Mouse (Mus musculus) adrenal gland, postnatal 36 days (tissue): ENCODE results near the gene Olfr457. TPM values are rescaled to one million over a fixed set of nuclear protein-coding genes. Genes with fewer than 3 reads are reported as not detected.
"Not testable (repeated sequence)": the region's sequence is repeated elsewhere in the genome, so short reads cannot be mapped to it uniquely, and the experiment has no call there.

Experiments
- DNase-seq, 2 experiments: peaks; one replicate each; pipeline ENCODE4 v3.0.0; 2021; ENCODE audit warnings: mixed read lengths in 1 of 2
- long read RNA-seq, 2 experiments: library from polyadenylated mRNA; stranded (forward); transcript quantifications; one replicate each; pipeline ENCODE4 v2.0.0; 2021; ENCODE audit warnings: borderline sequencing depth in 2 of 2
- total RNA-seq, 2 experiments: library from RNA; stranded (reverse); gene quantifications; 2 replicates each; pipeline ENCODE4 v1.2.3; 2021

The Olfr457 gene
- total RNA-seq: not detected
- long read RNA-seq, experiment 1: 0 reads
- long read RNA-seq, experiment 2: 0 reads

DNA sequence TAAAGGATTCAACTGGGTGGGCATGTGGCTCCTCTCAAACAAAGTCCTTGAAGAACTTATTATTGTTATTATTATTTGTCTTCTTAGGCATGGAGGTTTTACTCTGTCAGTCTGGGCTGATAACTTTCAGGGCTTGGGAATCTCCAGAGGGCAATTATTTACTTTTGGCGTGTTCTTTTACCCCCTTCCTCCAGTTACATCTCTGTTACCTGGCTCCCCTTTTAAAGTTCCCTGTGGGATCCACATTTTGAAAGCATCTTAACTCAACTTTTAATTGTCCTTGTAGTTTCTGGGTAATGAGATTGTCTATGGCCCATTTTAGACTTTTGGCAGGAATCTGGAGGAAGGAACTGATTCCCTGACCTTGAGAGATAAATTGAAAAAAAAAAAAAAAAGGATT, at the start of gene Olfr457:
Gene Olfr457 (minus strand): TSS at position 101 of the 400 bp plus-strand sequence.
- no peak for DNase-seq

DNA sequence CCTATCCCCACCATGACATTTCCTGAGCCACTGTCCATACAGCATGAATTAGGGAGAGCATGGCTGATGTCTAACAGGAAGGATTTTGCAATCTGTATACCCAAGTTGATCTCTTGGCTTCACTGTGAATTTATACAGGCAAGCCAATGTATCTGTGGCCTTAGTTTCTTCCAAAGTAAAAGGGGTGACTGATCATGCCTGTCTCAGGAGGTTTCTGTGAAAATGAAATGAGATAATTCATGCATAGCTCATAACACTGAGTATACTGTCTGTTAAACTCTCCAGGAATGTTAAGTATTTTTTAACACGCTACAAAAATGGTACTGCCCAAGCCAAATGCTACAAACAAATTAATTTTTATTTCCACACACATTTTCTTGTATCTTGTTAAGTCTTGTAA, 37.3 kb upstream of the Olfr457 start:
- no peak for DNase-seq

DNA sequence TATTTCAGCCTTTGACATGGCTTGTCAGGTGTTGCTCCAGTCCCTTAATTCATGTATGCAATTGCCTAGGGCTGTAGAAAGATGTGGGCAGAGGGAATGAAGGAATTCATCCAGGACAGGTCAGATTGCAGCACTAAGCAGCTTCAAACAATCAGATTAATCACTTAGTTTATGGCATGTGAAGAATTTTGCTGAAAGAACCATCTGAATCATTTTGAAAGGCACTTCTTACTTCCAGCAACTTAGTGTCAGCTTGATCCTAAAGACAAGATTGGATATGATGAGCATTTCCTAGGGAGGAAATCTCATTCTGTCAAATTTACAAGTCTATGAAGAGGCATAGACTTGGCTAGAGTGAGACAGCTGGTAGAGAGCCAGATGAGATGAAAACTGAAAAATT, 33.2 kb upstream of the Olfr457 start:
- no peak for DNase-seq

DNA sequence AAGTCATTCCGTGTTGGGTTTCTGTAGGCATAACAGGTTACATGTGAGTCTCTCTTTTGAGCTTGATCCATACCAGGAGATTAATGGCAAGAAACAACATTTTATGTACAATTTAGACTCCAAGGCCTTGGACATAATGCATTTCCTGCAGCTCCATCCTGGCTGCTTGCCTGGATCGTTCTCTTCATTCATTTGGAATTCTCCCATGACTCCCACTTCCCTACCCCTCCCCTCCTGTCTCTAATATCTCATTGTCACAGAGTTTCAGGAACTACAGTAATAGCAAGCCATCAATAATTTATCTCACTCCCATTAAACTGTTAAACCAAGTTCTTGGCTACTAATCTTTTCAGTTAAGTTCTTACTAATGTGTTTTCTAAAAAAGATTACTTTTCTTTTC, 27.3 kb upstream of the Olfr457 start:
- peak in 1 of 2 experiments; percentile 30 for DNase-seq

DNA sequence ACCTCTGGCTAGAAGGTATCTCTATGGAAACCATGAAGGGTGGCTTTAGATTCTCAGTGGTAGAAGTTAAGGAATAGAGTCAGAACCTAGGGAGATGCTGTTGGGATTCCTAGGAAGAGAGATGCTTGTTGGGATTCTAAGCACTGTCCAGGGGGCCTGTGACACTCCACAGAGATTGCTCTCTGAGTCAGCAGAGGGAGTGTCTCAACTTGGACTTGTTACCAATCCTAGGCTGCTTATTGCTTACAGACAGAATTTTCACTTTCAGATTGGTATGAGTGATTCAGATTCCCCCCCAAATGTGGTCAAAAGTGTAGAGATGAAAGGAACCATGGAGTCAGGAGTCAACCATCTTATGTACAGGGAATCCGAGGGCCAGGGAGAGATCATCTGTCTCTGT, 13.6 kb upstream of the Olfr457 start:
- DNase-seq: no peak

DNA sequence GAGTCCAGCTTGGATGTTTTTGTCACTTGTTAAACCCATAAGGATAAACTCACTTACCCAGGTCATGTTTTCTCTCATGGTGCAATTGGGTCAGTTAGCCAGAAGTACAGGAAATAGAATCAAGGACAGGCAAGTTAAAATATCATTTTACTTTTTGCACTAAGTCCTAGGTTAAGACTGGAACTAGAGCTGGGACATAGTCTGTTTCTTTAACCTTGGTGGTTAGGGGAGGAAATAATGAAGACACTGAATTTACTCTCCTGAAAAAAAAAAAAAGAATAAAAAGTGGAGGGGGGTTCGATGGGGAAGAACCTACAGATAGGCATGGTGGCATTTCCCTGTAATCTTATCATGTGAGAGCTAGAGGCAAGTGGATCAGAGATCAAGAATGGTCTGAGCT, 11.0 kb upstream of the Olfr457 start, which contains the start of gene Olfr456:
Gene Olfr456 (minus strand): TSS at position 101 of the 400 bp plus-strand sequence.
- no peak for DNase-seq

DNA sequence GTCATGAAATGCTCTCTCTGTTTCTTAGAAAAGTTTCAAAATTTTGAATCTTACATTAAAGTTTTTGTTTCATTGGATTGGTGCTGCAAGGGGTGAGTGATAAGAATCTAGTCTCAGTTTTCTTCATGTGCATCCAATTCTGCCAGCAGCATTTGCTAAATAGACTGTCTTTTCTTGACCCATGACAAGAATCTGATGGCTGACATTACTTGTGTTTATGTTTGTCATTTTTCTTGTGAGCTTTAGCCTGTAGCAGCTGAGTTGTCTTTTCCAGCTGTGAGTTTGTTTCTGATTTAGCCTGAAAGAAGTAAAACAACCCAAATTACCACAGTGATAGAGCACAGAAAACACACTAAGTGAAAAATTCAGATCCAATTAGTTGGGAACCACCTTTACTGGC, 8.5 kb upstream of the Olfr457 start:
- DNase-seq: no peak

DNA sequence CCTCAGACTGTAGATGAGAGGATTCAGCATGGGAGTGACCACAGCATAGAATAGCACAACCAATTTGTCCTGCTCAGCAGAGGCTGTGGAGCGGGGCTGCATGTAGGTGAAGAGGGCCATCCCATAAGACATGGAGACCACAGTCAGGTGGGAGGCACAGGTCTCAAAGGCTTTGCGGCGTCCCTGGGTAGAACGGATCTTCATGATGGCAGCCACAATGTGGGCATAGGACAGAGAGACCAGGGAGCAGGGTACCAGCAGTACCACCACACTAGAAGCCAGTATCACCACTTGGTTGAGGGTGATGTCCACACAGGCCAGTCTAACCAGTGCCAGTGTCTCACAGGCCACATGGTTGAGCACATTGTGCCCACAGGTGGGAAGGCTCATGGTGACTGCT, 4.8 kb downstream of the Olfr457 start:
- DNase-seq: not testable (repeated sequence)

DNA sequence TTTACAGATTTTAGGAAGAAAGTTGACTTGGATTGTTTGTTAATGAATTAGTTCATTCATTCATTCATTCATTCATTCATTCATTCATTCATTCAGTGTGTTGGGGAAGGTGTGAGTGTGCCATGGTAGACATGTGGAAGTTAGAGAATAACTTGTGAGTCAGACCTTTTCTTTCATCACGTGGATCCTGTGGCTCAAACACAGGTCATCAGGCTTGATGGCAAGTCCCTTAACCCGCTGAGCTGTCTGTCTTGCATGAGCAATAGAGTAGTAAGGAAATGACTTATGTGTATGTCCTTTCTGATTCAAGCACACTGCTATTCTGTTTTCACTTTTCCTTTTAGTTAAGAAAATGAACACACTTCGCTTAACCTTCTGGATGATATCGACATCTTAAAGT, 5.6 kb downstream of the Olfr457 start:
- peak; percentile 3 to 7 for DNase-seq

DNA sequence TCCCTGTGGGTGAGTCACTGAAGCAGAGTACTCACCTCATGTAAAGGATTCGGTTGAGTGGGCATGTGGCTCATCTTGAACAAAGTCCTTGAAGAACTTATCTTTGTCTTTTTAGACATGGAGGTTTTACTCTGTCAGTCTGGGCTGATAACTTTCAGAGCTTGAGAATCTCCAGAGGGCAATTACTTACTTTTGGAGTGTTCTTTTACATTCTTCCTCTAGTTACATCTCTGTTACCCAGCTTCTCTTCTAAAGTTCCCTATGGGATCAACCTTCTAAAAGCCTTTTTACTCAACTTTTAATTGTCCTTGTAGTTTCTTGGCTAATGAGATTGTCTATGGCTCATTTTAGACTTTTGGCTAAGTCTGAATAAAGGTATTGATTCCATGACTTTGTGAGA, 11.0 kb downstream of the Olfr457 start, which contains the start of gene Olfr458:
Gene Olfr458 (minus strand): TSS at position 101 of the 400 bp plus-strand sequence.
- no peak for DNase-seq

DNA sequence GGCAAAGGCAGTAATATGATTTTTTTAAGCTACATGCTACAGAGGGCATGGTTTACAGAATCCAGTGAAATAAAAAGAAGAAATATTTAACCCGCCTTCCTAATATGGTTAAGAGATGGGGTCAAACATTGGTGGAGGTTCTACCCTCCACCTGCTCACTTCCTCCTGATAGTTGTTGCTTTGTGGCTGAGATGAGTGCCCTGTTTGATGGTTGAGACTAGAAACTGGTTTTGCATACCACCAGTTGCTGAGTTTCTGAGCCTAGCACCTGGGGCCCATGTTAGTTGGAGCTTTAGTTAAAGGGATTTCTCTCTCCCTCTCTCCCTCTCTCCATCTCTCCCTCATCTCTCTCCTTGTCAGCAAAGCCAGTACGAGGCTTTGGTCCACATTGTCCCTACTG, 28.8 kb downstream of the Olfr457 start:
- no peak for DNase-seq

DNA sequence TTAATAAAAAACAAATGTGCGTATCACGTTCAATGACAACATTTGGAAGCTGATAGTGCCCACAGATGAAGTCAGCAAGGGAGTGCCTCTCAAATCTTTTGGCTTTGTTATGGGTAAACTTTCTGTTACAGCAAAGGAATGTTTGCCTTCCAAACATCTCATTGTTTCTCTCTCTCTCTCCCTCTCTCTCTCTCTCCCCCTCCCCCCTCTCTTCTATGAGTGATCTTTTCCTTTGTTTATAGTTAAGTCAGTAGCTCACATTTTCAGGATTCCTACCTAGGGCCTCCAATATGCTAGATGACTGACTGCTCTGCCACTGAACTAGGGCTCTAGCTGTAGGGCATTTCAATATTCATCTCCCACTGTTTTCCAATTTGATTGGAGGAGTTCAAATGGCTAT, 31.6 kb downstream of the Olfr457 start:
- no peak for DNase-seq

DNA sequence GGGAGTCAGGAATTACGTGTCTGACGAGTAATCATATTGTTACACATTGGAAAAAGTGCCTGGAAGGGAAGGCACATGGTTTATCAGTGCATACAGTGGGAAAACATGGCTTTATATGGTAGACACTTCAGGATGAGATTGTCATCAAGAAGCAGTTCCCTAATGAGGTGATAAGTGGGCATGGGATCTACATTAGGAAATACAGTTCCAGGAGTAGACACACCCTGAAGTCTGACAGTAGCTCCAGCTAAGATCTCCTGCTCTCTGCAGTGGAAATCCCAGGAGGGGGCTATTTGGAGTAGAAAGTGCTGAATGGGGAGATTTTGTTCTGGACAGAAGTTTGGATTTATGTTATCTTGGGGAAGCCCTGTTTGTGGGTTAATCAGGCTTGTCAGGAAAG, 34.7 kb downstream of the Olfr457 start:
- no peak for DNase-seq

DNA sequence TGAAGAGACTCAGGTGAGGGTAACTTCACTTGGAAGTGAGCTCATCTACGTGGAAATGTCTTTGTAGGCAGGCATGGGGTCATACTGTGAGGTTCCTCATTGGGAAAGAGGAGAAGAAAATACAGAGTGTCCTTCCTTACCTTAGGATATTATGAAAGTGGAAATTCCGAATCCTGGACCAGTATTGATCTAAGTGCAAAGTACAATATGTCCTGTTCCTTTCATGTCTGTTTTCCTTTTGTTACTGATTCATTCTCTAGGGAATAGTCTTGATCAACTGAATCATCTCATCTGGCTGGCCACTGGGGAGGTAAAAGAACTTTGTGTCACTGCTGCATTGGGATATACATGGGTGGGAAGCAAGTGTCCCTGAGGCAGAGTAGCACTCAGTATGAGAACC, 40.6 kb downstream of the Olfr457 start:
- DNase-seq: no peak

DNA sequence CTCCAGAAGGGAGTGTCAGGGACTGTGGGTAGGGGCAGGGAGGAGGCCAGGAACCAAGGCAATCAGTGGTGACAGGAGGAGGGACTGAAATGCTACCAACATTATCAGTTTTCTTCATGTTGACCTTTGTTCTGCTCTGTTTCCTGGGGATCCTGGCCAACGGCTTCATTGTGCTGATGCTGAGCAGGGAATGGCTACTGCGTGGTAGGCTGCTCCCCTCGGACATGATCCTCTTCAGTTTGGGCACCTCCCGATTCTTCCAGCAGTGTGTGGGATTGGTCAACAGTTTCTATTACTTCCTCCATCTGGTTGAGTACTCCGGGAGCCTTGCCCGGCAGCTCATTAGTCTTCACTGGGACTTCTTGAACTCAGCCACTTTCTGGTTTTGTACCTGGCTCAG, 41.7 kb downstream of the Olfr457 start, which contains the start of gene Tas2r126:
Gene Tas2r126 (plus strand): TSS at position 90 of the 400 bp plus-strand sequence.
- no peak for DNase-seq

DNA sequence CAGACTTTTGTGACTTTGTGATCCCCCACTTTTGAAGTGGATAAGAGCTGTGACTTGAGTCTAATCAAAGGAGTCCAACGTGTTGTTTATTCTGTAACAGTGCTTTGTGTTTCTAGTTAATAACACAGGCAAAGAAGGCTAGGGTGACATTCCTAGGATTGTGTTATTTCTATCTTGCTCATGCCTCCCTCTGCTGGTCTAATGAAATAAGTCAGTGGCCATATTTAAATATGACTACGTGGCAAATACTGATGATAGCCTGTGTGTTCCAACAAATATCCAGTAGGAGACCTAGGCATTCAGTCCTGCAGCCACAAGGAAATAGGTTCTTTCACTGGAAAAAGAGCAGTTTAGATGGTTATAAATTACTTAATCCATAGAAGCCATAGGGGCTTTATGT, 42.6 kb downstream of the Olfr457 start:
- peak in 1 of 2 experiments; percentile 15 for DNase-seq

DNA sequence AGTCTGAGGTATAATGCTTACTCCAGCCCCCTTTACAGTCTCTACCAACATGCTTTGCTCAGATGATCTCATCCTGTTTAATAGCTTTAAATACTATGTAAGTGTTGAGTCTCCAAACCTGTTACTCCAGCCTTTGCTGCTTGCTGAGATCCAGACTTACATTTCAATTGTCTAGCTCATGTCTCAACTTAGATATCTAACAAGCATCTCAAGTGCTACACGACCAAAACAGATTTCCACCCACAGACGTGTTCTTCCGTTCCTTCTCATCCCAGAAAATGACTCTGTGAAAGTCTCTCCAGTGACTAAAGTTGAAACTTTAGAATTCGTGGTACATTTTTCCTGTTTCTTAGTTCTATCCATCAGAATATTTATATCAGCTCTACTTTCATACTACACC, 49.8 kb downstream of the Olfr457 start:
- no peak for DNase-seq

DNA sequence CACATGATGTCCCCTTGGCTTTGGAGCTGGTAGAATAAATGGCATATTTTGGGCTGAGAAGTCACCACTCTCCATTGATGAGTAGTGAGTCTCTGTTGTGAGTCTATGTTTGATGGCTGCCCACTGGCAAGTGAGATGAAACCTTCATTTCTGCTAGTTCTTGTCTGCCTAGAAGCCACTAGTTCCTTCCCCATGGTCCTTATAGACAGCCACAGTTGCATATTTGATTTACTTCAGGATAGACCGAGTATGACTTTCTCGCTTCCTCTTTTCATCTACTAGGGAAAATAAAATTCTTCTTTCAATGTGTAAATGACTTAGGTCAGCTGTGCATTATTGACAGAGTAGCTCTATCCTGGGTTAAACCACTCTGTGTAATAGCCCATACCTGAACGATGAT, 51.7 kb downstream of the Olfr457 start:
- DNase-seq: no peak

DNA sequence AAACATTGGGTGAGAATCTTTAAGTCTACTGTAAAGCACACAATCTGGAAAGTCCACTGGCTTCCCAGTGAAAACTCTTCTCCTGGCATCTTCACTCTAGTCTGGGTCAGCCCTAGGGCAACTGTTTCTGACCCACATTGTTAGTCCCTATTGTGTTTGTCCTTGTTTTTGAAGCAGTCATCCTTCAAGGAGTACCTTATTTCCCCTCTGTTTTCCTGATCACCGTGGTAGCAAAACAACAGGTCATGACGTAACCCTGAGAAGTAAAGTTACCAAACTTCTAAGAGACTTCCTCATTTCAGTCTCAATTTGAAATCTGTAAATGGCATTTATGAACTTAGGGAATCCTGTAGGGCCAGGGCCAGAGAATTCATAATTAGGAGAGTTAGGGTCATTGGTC, 54.7 kb downstream of the Olfr457 start:
- DNase-seq: no peak

DNA sequence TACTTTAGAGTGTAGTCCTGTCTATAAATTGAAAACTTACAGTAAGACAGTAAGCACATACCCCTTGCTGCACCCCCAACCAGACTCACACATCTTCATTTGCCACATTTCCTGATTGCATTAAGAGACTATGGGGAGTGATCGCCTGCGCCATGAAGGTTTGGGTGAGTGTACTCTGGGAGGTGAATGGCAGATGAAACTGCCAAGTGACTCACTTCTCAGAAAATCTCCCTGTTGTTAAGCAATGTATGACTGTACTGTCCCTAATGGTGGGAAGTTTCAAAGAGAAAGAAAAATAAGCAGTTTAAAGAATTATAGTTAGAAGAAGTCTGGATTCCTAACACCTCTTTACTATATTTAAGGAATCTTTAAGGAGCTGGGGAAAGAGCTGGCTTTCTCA, 56.7 kb downstream of the Olfr457 start:
- peak; percentile 23 to 38 for DNase-seq
